Mouse (Mus musculus): ENCODE data around the gene Gabbr2.
A peak's percentile ranks its signal among the peaks of the same experiment; 100 is the strongest.
"Not testable (repeated sequence)": the region's sequence is repeated elsewhere in the genome, so short reads cannot be mapped to it uniquely, and the experiment has no call there.

Gene Gabbr2

GRCm38 (mm10) chr4:46650086-46650753, 341.5 kb downstream of the Gabbr2 start, which contains the start of gene Tbc1d2:
Gene Tbc1d2 (minus strand): TSS chr4:46650209.
- DNase-seq (ENCODE audit: low spot score): peak; percentile 91

GRCm38 (mm10) chr4:46649161-46649560, 342.5 kb downstream of the Gabbr2 start:
- DNase-seq (ENCODE audit: low spot score): no peak

GRCm38 (mm10) chr4:46643676-46644112, 348.0 kb downstream of the Gabbr2 start:
- DNase-seq (ENCODE audit: low spot score): no peak

- peak; percentile 64 for DNase-seq (ENCODE audit: low spot score)
Measured at GRCm38 (mm10) chr4:46642924-46643675, 348.6 kb downstream of the Gabbr2 start.

GRCm38 (mm10) chr4:46641283-46641682, 350.4 kb downstream of the Gabbr2 start:
- no peak for DNase-seq (ENCODE audit: low spot score)

- DNase-seq (ENCODE audit: low spot score): peak; percentile 56
Measured at GRCm38 (mm10) chr4:46639866-46640265, 351.8 kb downstream of the Gabbr2 start.

DNA sequence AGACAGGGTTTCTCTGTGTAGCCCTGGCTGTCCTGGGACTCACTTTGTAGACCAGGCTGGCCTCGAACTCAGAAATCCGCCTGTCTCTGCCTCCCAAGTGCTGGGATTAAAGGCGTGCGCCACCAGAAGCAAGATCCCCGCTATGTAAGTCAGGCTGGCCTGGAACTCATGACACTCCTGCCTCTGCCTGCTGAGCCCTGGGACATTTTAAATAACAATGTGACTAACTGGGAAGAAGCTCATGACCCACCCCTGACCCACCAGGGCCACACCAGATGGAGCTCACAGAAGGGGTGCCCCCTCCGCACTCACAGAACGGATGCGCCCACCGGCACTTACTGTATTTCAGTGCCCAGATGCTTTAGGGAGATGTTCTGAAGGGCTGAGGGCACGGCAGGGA, 354.4 kb downstream of the Gabbr2 start:
- not testable (repeated sequence) for DNase-seq (ENCODE audit: low spot score)

- no peak for DNase-seq (ENCODE audit: low spot score)
Measured at GRCm38 (mm10) chr4:46635702-46636430, 355.8 kb downstream of the Gabbr2 start.

- DNase-seq (ENCODE audit: low spot score): no peak
Measured at GRCm38 (mm10) chr4:46634881-46635280, 356.8 kb downstream of the Gabbr2 start.

DNA sequence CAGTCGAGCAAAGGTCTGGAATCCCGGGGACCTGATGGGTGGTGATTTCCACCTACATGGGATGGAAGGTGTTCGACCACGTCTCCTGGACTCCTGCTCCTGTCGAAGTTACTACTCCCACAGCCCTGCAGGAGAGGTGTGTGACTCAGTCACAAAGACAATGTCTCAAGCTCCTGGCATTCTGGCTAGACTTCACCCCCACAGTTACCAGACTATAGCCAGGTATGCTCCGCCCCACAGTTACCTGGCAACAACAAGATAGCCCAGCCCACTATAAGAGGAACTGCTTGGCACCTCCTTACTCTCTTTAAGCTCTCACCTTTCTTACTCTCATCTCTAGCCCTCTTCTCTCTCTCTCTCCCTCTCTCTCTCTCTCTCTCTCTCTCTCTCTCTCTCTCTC, 358.1 kb downstream of the Gabbr2 start:
- DNase-seq (ENCODE audit: low spot score): not testable (repeated sequence)

GRCm38 (mm10) chr4:46632465-46632864, 359.2 kb downstream of the Gabbr2 start:
- no peak for DNase-seq (ENCODE audit: low spot score)

- no peak for DNase-seq (ENCODE audit: low spot score)
Measured at GRCm38 (mm10) chr4:46630390-46630789, 361.3 kb downstream of the Gabbr2 start.

DNA sequence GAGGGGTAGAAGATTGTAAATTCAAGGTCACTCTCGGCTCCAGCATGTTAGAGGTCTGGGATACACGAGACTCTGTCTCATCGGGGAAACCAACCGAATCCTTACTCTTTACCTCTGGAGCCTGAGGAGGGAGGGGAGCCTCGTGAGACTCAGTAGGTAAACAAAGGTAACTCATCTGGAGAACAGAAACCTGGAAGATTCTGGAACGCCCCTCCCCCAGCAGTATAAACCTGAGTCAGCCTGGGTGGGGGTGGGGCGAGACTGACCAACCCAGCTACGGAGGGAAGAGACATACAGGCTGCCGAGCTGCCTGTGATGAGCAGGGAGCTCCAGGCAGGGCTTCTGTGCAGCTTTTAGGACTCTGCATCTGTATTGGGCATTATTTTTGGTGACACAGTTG, 362.8 kb downstream of the Gabbr2 start:
- DNase-seq (ENCODE audit: low spot score): no peak

DNA sequence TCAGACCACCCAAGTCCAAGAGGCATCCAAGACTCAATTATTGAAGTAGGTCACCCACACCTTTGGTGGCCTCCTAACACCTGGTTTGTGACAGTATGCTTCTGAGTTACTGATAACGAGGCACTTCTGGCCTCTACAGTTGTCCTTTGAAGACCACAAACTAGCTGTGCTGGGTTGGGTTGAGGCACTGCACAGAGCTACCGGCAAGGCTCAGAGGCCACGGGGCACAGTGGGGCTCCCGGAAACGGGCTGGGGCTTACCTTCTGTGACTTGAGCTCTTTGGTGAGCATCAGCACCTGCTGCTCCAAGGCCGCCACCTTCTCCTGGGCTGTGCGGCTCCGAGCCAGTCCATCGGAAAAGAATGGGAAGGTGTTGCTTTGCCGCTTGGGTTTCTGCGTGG, 363.6 kb downstream of the Gabbr2 start:
- no peak for DNase-seq (ENCODE audit: low spot score)

GRCm38 (mm10) chr4:46625101-46625500, 366.6 kb downstream of the Gabbr2 start:
- DNase-seq (ENCODE audit: low spot score): no peak

- no peak for DNase-seq (ENCODE audit: low spot score)
Measured at GRCm38 (mm10) chr4:46623007-46623406, 368.7 kb downstream of the Gabbr2 start.

DNA sequence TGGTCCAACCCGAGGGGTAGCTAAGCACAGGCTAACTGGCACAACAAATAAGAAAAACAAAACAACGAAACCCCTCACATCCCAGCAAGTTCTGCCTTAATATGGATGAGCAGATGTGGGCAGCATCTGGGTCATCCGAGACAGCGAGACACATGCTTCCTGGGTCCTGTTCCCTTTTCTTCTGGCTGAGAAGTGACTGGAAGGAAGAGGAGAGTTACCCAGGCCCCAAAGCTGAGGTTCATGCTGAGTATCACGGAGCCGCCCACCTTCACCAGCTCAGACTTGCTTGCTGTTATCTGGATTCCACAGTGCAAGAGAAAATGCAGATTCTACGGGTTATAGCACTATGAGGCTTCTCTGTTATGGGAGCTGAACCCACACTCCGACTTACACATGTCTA, 370.7 kb downstream of the Gabbr2 start:
- no peak for DNase-seq (ENCODE audit: low spot score)

DNA sequence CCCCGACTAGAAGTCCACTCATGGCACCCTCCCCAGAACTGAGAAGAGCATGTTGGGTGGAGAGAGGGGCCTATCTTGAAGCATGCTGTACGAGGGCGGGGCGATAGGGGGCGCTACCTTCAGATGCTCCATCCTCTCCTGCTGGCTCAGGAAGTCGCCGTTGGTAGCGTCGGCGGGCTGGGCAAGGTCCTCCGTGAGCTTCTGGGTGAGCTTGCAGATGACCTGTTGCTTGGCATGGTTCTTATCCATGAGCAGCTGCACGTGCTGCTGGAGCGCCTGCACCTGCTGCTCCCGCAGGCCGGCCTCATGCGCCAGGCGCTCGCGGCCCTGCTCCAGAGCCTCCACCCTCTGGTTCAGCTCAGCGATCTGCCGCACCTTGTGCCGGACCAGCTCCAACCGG, 371.3 kb downstream of the Gabbr2 start:
- DNase-seq (ENCODE audit: low spot score): no peak

DNA sequence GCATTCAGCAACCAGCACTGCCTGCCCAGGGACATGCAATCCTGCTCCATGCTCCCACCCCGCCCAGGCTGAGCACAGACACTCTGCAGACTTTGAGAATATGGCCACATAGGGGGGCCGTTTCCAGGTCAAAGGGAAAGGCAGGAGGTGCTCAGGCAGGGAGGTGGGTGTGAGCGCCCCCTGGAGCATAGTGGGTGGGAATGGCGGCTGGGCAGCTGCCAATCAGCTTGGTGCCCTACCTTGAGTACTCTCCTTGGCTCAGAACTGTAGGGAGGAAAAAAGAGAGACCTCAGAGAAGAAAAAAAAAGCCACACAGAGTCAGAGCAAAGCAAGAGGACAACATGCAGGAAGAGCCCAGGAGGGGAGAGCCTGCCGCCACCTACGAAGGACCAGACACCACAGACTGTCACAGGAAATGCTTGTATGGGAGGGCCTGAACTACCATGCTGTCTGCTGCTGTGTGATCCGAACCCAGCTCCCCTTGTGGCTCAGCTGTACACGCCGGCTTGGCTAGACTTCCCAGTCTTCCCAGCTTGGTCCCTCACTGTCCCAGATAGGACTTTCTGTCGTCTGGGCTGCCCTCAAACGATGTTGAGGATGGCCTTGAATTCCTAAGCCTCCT, 373.4 kb downstream of the Gabbr2 start:
- DNase-seq (ENCODE audit: low spot score): no peak

- DNase-seq (ENCODE audit: low spot score): no peak
Measured at GRCm38 (mm10) chr4:46617408-46617807, 374.3 kb downstream of the Gabbr2 start.

GRCm38 (mm10) chr4:46614641-46615040, 377.0 kb downstream of the Gabbr2 start:
- no peak for DNase-seq (ENCODE audit: low spot score)

- DNase-seq (ENCODE audit: low spot score): no peak
Measured at GRCm38 (mm10) chr4:46613618-46614017, 378.1 kb downstream of the Gabbr2 start.

All from adipocyte (in vitro differentiated cells).